Mouse (Mus musculus) thymus, postnatal 14 days (tissue): Measurements from ENCODE around the gene Gm9611.
"Not testable (repeated sequence)": the region's sequence is repeated elsewhere in the genome, so short reads cannot be mapped to it uniquely, and the experiment has no call there.

Experiments
- DNase-seq: peaks from one replicate; pipeline ENCODE4 v3.0.0; 2021

Gm9611 gene

GRCm38 (mm10) chr14:42297258-42297657, at the start of gene Gm9611:
TSS of gene Gm9611 (minus strand) at chr14:42297358.
- not testable (repeated sequence) for DNase-seq

- DNase-seq, result not testable (repeated sequence)
Observed at GRCm38 (mm10) chr14:42309910-42310309, 12.8 kb upstream of the Gm9611 start, which contains the start of gene Gm7995. TSS of gene Gm7995 (plus strand) at chr14:42310210.

- DNase-seq, result not testable (repeated sequence)
Observed at GRCm38 (mm10) chr14:42259948-42260347, 37.2 kb downstream of the Gm9611 start, which contains the start of gene Gm17026. TSS of gene Gm17026 (minus strand) at chr14:42260048.
